Mouse (Mus musculus) layer of hippocampus, adult 18-20 months (tissue): ENCODE measurements around the gene Vkorc1l1. TPM values are rescaled to one million over a fixed set of nuclear protein-coding genes. Genes with fewer than 3 reads are reported as not detected.
A peak's percentile ranks its signal among the peaks of the same experiment; 100 is the strongest.

Experiments used
- DNase-seq, 2 experiments: peaks; one replicate each; pipeline ENCODE4 v3.0.0; 2022; ENCODE audit warnings: low spot score in 2 of 2
- total RNA-seq, 2 experiments: library from RNA; stranded (reverse); gene quantifications; 2 replicates each; pipeline ENCODE4 v1.2.3; 2021

The Vkorc1l1 gene
- total RNA-seq, 2 experiments from 2014 or later = 43.5 to 44.2 TPM

GRCm38 (mm10) chr5:129942073-129942939 is 536 bp downstream of the Vkorc1l1 start:
- DNase-seq = peak; percentile 11 to 16

DNA sequence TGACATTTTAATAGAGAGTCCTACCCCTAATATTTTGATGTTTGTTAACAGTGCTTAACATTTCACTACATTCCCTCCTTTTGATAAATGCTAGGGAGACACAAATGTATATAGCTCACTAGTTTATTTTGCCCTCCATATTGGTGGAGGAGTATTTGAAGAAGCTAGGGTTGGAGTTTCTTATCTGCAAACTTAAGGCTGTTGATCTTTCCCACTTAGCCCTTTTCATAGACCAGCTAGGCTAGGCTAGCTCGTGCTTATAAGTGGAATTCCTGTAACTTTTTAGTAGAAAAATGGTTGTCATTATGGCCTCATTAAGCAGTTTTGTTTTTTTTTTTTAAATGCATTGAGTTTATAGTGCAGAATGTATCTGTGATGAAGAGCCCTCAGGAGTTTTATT is 1.6 kb downstream of the Vkorc1l1 start:
- no peak for DNase-seq

- DNase-seq = no peak
Measured at GRCm38 (mm10) chr5:129947528-129948033, 5.8 kb downstream of the Vkorc1l1 start.

DNA sequence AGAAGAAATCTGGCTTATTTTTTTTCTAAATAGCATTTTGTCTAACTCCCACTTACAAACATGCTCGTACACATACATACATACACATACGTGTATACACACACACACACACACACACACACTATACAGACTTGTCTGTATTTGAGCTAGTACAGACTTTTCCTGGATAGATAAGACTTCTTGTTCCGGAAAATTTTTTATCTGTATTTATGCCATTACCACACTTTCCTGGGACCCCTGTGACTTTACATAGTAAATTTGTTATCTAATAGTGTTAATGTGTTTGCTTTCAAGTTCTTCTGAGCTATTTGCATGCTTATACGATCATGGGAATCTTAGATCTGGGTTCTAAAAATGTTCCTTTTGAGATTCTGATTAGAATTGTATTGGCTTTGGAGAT is 10.4 kb downstream of the Vkorc1l1 start:
- no peak for DNase-seq

GRCm38 (mm10) chr5:129954473-129955254 is 12.9 kb downstream of the Vkorc1l1 start:
- no peak for DNase-seq

- no peak for DNase-seq
Measured at GRCm38 (mm10) chr5:129955792-129956191, 14.0 kb downstream of the Vkorc1l1 start.

DNA sequence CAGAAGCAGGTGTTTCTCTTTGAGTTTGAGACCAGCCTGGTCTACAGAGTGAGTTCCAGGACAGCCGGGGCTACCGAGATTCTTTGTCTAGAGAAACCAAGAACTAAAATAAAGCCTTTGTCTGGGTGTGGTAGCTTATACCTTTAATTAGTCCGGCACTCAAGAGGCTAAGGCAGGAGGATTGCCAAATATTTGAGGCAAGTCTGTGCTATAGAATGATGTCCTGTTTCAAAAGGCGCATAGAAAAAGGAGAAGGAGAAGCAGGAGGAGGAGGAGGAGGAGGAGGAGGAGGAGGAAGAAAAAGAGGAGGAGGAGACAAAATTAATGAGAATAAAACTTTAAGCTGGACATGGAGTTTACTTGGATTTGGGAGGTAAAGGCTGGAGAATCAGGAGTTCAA is 21.5 kb downstream of the Vkorc1l1 start:
- no peak for DNase-seq

DNA sequence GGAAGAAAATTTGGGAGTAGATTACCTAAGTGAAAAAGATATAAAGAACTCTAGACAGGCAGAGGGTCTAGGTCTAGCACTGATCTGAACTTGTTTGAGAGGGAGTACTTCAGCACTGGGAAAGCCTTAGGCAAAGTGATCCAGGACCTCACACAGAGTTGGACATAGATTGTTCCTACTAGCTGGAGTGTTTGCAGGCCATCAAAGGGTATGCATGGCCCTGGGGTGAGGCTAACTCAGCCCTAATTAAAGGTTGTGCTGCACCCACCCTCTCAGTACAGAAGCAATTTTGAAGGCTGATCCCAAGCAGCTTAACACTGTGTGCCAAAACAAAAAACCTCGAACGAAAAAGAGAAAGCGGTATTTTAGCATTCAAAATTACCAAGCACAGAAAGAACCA is 24.7 kb downstream of the Vkorc1l1 start:
- DNase-seq = no peak

GRCm38 (mm10) chr5:129968417-129968816 is 26.6 kb downstream of the Vkorc1l1 start:
- DNase-seq = no peak

DNA sequence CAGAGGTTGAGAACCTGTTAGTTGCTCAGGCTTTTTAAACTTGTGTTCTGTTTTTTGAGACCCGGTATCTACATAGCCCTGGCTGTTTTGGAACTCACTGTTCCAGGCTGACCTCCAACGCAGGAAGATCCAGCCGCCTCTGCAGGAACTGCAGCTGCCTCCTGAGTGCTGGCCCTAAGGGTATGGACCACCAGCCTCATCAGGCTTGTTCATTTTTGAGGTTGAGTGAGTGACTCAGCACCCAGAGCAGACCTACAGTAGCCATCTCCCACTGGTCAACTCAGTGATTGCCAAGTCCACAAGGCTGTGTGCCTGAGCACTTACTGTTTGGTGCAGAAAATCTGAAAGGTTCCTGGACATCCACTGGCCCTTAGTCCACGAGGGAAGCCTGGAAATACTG is 29.7 kb downstream of the Vkorc1l1 start:
- DNase-seq = no peak

- DNase-seq = no peak
Measured at GRCm38 (mm10) chr5:129974354-129974753, 32.6 kb downstream of the Vkorc1l1 start.

- DNase-seq = no peak
Measured at GRCm38 (mm10) chr5:129974866-129975311, 33.1 kb downstream of the Vkorc1l1 start.

DNA sequence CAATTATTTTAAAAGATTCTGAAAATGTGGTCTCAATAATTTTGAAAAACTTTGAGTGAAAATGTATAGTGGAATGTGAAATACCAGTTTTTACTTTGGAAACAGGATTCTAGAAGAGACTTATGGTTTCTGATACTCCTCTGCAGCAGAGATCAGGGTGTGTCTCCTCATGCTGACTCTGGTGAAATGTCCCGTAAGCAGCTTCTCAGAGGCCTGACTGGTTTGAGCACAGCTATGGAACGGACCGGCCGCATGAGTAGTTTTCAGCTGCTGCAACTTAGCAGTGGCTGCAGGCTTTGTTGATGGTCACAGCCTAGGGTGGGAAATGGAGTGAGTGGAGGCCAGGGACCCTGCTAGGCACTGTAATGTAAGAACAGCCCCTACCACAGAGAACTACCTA is 36.0 kb downstream of the Vkorc1l1 start:
- DNase-seq = no peak

GRCm38 (mm10) chr5:129978608-129979007 is 36.8 kb downstream of the Vkorc1l1 start:
- DNase-seq = no peak

GRCm38 (mm10) chr5:129980216-129980615 is 38.4 kb downstream of the Vkorc1l1 start:
- DNase-seq = no peak

- DNase-seq = no peak
Measured at GRCm38 (mm10) chr5:129989376-129989775, 47.6 kb downstream of the Vkorc1l1 start.

DNA sequence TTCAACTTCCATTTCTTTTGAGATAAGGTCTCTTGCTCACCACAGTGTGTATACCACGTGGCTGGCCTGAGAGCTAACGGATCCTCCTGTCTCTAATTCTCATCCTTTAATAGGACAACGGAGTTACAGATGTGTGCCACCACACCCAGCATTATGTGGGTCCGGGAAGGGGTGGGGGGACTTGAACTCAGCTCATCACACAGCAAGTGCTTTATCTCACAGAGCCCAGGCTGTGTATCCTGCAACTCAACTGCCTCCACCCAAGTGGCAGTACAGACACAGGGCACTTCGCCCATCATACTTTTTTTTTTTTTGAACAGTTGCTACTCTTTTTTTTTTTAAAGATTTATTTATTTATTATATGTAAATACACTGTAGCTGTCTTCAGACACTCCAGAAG is 50.1 kb downstream of the Vkorc1l1 start:
- DNase-seq = no peak

DNA sequence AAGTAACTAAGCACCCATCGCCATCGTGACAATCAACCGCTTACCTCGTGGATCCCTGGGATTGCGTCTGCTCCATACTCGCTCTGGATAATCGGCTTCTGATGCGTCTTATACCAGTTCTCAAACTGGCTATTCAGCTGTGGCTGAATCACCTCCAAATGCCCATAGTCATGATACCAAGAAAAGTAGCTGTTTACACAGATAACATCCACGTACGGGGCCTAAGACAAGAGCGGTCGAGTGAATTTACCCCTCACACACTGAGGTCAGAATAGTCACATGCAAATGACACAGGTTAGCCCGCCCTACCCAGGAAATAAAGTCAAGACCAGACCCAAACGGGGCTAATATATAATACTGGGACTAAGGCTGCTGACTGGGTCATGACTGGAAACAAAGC is 51.6 kb downstream of the Vkorc1l1 start:
- DNase-seq = no peak

DNA sequence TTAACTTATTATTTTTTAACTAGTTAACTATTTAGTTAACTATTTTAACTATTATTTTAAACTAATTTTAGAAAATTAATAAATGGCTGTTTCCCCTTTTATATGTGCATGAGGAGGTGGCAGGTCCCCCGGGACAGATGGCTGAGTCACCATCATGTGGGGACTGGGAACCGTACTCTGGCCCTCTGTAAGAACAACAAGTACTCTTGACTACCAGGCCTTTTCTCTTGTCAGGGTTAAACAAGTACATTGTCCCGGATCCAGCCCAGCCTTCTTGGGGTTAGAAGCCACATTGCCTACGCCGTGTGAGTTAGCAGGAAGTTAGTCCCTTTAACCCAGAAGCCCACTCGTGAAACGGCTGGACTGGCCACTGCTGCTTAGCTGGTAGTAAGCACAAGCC is 53.2 kb downstream of the Vkorc1l1 start:
- no peak for DNase-seq

- no peak for DNase-seq
Measured at GRCm38 (mm10) chr5:129997700-129998099, 55.9 kb downstream of the Vkorc1l1 start.

- peak in 1 of 2 experiments; percentile 60 for DNase-seq
Measured at GRCm38 (mm10) chr5:129999097-129999496, 57.3 kb downstream of the Vkorc1l1 start.

DNA sequence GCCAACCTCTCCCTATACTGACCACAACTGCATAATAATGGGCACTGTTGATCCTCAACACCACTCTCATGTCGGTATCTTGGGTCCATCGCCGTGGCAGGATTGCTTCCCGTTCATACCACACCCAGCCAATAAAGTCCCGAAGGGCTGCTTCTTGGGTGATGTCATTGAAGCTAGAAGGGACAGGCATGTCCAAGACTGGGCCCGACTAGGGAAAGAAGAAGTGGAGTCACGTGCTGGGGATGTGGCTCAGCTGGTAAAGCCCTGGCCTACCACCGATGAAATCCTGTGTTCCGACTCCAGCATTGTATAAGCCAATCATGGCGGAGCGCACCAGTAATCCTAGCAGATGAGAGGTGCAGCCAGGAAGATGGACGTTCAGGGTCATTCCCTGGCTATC is 59.0 kb downstream of the Vkorc1l1 start:
- no peak for DNase-seq
